7 mouse cellular contexts compared by ENCODE assay signal in genomic region chrX:74085601-74086038, GRCm38 (mm10). TPM values are rescaled to one million over a fixed set of nuclear protein-coding genes. Genes with fewer than 3 reads are reported as not detected.
A peak's percentile ranks its signal among the peaks of the same experiment; 100 is the strongest.
DNase-seq lines count a peak whose midpoint lies in the region; ATAC-seq lines count a peak whose summit lies in the region.

No protein-coding gene starts in this region.

- H3K9ac ChIP-seq in embryonic facial prominence, embryonic 12.5 days: peak overlapping the region; percentile 76
- H3K9ac ChIP-seq in limb, embryonic 11.5 days (ENCODE audit: low read length): peak overlapping the region; percentile 86
- peak overlapping the region; percentile 70 for H3K9ac ChIP-seq in midbrain, embryonic 14.5 days (replicated peaks; ENCODE audit: low read length)

- no peaks in the 10 kb centered on the region for H3K36me3 ChIP-seq in embryonic facial prominence, embryonic 12.5 days
- no peaks in the 10 kb centered on the region for H3K36me3 ChIP-seq in limb, embryonic 11.5 days (ENCODE audit: control insufficient read depth, insufficient read depth, low read length)
- H3K36me3 ChIP-seq in midbrain, embryonic 14.5 days (ENCODE audit: control insufficient read depth, insufficient read depth, low read length): no peaks in the 10 kb centered on the region

- H3K27ac ChIP-seq in embryonic facial prominence, embryonic 12.5 days: peak overlapping the region; percentile 92
- H3K27ac ChIP-seq in limb, embryonic 11.5 days (replicated peaks; ENCODE audit: low read depth, low read length): peak overlapping the region; percentile 90; the same call in 1 of the 2 replicates
- peak overlapping the region; percentile 95 for H3K27ac ChIP-seq in midbrain, embryonic 14.5 days (replicated peaks; ENCODE audit: low read depth, low read length)

- 18% methylated on average over 27 of the region's 27 CpGs for WGBS in embryonic facial prominence, embryonic 12.5 days
- 8% methylated on average over 25 of the region's 27 CpGs for WGBS in limb, embryonic 11.5 days
- 16% methylated on average over 24 of the region's 27 CpGs for WGBS in midbrain, embryonic 14.5 days

- H3K27me3 ChIP-seq in embryonic facial prominence, embryonic 12.5 days: no peaks in the 10 kb centered on the region
- H3K27me3 ChIP-seq in limb, embryonic 11.5 days (ENCODE audit: control insufficient read depth, insufficient read depth, low read length): peaks cover 10% of the 10 kb centered on the region; the same call in 1 of the 2 replicates
- no peaks in the 10 kb centered on the region for H3K27me3 ChIP-seq in midbrain, embryonic 14.5 days (ENCODE audit: control insufficient read depth, insufficient read depth, low read length)

- H3K9me3 ChIP-seq in embryonic facial prominence, embryonic 12.5 days: no peaks in the 10 kb centered on the region
- H3K9me3 ChIP-seq in limb, embryonic 11.5 days (ENCODE audit: control insufficient read depth, low read length): no peaks in the 10 kb centered on the region
- H3K9me3 ChIP-seq in midbrain, embryonic 14.5 days (ENCODE audit: control insufficient read depth, low read length): no peaks in the 10 kb centered on the region

- peak overlapping the region; percentile 29 for H3K4me2 ChIP-seq in embryonic facial prominence, embryonic 12.5 days (replicated peaks)
- peak overlapping the region; percentile 25; the same call in 1 of the 2 replicates for H3K4me2 ChIP-seq in limb, embryonic 11.5 days (ENCODE audit: low read depth, severe bottlenecking)
- H3K4me2 ChIP-seq in midbrain, embryonic 14.5 days (ENCODE audit: low read length): peak overlapping the region; percentile 50

- peak; percentile 100 for ATAC-seq in embryonic facial prominence, embryonic 12.5 days (ENCODE audit: insufficient number of reproducible peaks, insufficient read depth, low FRiP score, low TSS enrichment)
- ATAC-seq in limb, embryonic 11.5 days (ENCODE audit: insufficient number of reproducible peaks, low FRiP score, low TSS enrichment, low read depth): peak; percentile 99
- ATAC-seq in midbrain, embryonic 14.5 days (ENCODE audit: low FRiP score, low TSS enrichment): peak; percentile 99

- peak overlapping the region; percentile 55 for H3K4me3 ChIP-seq in embryonic facial prominence, embryonic 12.5 days
- H3K4me3 ChIP-seq in limb, embryonic 11.5 days (ENCODE audit: low read depth, low read length): peak overlapping the region; percentile 59
- H3K4me3 ChIP-seq in midbrain, embryonic 14.5 days (replicated peaks; ENCODE audit: low read depth, low read length): peak overlapping the region; percentile 51

- no peaks in the 10 kb centered on the region for H3K4me1 ChIP-seq in embryonic facial prominence, embryonic 12.5 days
- H3K4me1 ChIP-seq in limb, embryonic 11.5 days (ENCODE audit: control insufficient read depth, insufficient read depth, low read length): no peaks in the 10 kb centered on the region
- H3K4me1 ChIP-seq in midbrain, embryonic 14.5 days (ENCODE audit: control insufficient read depth, insufficient read depth, low read length): no peaks in the 10 kb centered on the region; the same call in none of the 2 replicates

- DNase-seq in adrenal gland, postnatal 25 days: peak; percentile 95
- peak; percentile 100 for DNase-seq in heart, adult 11 months
- peak; percentile 97 for DNase-seq in kidney, adult 18-20 months
- peak; percentile 94 for DNase-seq in limb, embryonic 11.5 days (ENCODE audit: low spot score)
- DNase-seq in midbrain, embryonic 14.5 days: peak; percentile 96
- DNase-seq in spleen, adult 18-20 months: peak; percentile 92 to 94

RNA-seq across cellular contexts. Expression of gene Opn1mw, which starts 41.6 kb away (rescaled TPM):
- not detected in 2 replicates for total RNA-seq in adrenal gland, postnatal 25 days (2021)
- not detected in 2 replicates for polyA plus RNA-seq in embryonic facial prominence, embryonic 12.5 days (2016; fragmentation: Nextera tagmentation; extraction: Ambion mirVana)
- polyA plus RNA-seq in limb, embryonic 11.5 days (2014; fragmentation: Nextera tagmentation; extraction: Ambion mirVana): not detected in 2 replicates
- polyA plus RNA-seq in midbrain, embryonic 14.5 days (2014; fragmentation: Nextera tagmentation; extraction: Ambion mirVana): not detected in 2 replicates

RNA-seq across cellular contexts. Expression of gene Mecp2, which starts 49.5 kb away (rescaled TPM):
- total RNA-seq in adrenal gland, postnatal 25 days (2021): 34.3 and 42.6 TPM in 2 replicates
- 14.8 and 15.6 TPM in 2 replicates for polyA plus RNA-seq in embryonic facial prominence, embryonic 12.5 days (2016; fragmentation: Nextera tagmentation; extraction: Ambion mirVana)
- polyA plus RNA-seq in limb, embryonic 11.5 days (2014; fragmentation: Nextera tagmentation; extraction: Ambion mirVana): 12.0 and 13.1 TPM in 2 replicates
- 17.8 and 19.4 TPM in 2 replicates for polyA plus RNA-seq in midbrain, embryonic 14.5 days (2014; fragmentation: Nextera tagmentation; extraction: Ambion mirVana)

Comparison
In these comparisons a context has a peak if more than half of its experiments do, and no peak if none do; other contexts are left out.
1. Peak in every context shown above with its lines: DNase-seq, ATAC-seq, H3K4me3 ChIP-seq and H3K27ac ChIP-seq.